Mouse (Mus musculus): ENCODE results near the gene Ufsp2. TPM values are rescaled to one million over a fixed set of nuclear protein-coding genes. Genes with fewer than 3 reads are reported as not detected.

Gene Ufsp2
- polyA plus RNA-seq, 1 experiment = 5.2 TPM

DNA sequence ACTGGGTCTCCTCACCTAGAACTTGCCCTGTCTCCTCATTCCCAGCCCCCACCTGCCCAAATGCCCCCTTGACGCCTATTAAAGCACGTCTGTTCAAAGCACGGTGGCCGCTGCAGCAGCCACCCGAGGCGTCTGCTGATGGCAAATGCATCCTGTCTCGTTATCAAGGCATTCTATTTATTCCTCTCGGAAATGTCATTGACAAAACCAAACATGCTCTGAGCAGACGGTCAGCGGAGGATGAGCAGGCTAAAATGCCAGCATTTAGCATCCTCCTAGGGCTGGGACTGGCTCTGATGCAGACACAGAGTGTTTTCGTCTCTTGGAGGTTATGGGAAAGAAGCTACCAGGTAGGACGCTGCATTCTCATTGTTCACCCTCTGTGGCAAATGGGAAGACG is 64.9 kb downstream of the Ufsp2 start:
- no peak for TF ChIP-seq POLR2A (IDR thresholded peaks at IDR 0.05; ENCODE audit: low read depth, low read length)
- TF ChIP-seq CTCF (IDR thresholded peaks at IDR 0.05; ENCODE audit: extremely low read depth, insufficient read depth, insufficient read length, insufficient replicate concordance) = no peak
- WGBS = 92% methylated on average over 13 of the region's 13 CpGs
- H3K4me1 ChIP-seq (ENCODE audit: control insufficient read depth, insufficient read depth, insufficient read length) = peaks cover 4% of the 10 kb centered on the region
- DNase-seq (ENCODE audit: low read depth in 1 of 2, low spot score in 2 of 2) = no peak
- peaks cover 14% of the 10 kb centered on the region for H3K36me3 ChIP-seq (ENCODE audit: control insufficient read depth, insufficient read depth, low read length)
- no peak overlapping the region for H3K4me3 ChIP-seq (ENCODE audit: extremely low read depth, insufficient read depth, insufficient read length)
- no peaks in the 10 kb centered on the region for H3K27me3 ChIP-seq (ENCODE audit: control insufficient read depth, insufficient read depth, low read length)
- no peak overlapping the region for H3K27ac ChIP-seq (ENCODE audit: insufficient read depth, low read length)

Other genes starting within 250 kb of the Ufsp2 start
- gene Pdlim3, start 90.1 kb upstream of the Ufsp2 start, polyA plus RNA-seq (2012; rRNA removed) = 5.8 and 7.7 TPM in 2 replicates
- gene Ccdc110, start 40.9 kb upstream of the Ufsp2 start, polyA plus RNA-seq (2012; rRNA removed) = not detected in 2 replicates
- gene 1700029J07Rik, start 276 bp upstream of the Ufsp2 start, polyA plus RNA-seq (2012; rRNA removed) = 0.20 and 0.29 TPM in 2 replicates
- 0.05 TPM in 1 of 2 replicates, not detected in the other for gene Lrp2bp, start 23.8 kb downstream of the Ufsp2 start, polyA plus RNA-seq (2012; rRNA removed)
- gene Ankrd37, start 30.2 kb downstream of the Ufsp2 start, polyA plus RNA-seq (2012; rRNA removed) = 3.4 and 3.8 TPM in 2 replicates
- 3.0 TPM in 2 replicates for gene Cfap97, start 176.2 kb downstream of the Ufsp2 start, polyA plus RNA-seq (2012; rRNA removed)
- 4.7 and 4.9 TPM in 2 replicates for gene Snx25, start 176.6 kb downstream of the Ufsp2 start, polyA plus RNA-seq (2012; rRNA removed)
- 84.5 and 116 TPM in 2 replicates for gene Slc25a4, start 235.8 kb downstream of the Ufsp2 start, polyA plus RNA-seq (2012; rRNA removed)

All from spleen, adult 2 months (tissue).